Mouse (Mus musculus) kidney, adult 18-20 months (tissue): ENCODE results near the gene Ngfr.
"Not testable (repeated sequence)": the region's sequence is repeated elsewhere in the genome, so short reads cannot be mapped to it uniquely, and the experiment has no call there.

ENCODE experiments used
- DNase-seq: peaks from one replicate; pipeline ENCODE4 v3.0.0; 2021

Ngfr gene

DNA sequence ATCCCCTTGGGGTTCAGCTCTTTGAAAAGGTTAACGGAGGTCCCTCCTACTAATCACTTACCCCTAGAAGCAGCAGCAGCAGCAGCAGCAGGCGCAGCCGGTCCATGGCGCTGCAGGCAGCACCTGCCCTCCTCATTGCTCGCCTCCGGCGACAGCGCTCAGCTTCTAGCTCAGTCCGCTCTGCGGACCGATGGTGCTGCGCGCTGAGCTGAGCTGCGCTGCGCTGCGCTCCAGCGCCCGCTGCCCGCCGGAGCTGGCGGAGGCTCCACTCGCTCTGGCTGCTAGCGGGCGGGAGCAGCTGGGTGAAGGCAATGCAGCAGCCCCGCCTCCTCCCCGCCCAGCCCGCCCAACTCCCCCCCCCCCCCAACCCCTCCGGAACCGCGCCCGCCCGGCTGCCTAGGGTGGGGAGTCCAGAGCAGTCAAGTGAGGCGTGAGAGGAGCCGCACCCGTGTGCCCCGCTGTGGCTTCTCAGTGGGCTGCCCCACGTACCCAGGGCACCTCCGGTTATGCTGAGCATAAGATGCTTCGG is at the start of gene Ngfr:
TSS of gene Ngfr (minus strand) at position 313 of the 529 bp plus-strand sequence.
- peak; percentile 49 for DNase-seq

DNA sequence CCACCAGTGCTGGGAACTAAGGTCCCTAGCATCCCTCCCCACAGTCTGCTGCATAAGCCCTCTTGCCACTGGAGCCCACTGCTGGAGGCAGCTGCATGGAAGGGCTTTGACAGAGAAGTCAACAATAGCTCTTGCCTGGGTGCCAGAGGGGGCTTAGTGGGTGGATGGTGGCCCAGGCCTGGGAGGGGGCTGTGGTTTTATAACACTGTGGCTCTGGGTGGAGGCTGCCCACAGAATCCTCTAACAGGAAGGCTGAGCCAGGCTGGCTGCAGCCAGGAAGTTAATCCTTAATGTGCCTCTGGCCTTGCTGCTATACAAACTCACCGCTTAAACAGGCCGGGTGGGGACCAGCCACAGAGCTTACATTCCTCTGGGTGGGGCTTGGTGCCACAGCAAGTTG is 47.5 kb upstream of the Ngfr start:
- no peak for DNase-seq

DNA sequence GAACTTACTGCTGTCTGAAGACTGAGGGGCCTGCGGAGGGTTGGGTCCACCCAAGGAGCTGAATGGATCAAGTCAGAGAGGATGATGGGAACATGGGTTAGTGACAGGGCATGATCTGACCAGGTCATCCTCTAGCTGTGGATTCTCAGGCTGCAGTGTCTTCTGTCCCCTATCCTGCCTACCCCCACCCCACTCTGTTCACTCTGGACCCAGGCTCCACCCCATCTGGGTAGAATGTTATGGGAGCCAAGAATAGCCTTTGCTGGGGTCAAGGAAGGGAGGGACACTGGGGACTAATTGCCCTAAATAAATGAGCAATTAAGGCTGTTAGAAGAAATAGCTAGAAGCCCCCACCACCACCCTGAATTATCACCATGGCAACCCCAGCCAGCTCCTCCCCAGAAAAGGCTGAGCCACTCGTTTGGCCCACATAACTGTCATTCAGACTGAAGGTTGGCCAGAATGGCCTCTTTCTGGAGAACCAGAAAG is 46.0 kb upstream of the Ngfr start:
- no peak for DNase-seq

DNA sequence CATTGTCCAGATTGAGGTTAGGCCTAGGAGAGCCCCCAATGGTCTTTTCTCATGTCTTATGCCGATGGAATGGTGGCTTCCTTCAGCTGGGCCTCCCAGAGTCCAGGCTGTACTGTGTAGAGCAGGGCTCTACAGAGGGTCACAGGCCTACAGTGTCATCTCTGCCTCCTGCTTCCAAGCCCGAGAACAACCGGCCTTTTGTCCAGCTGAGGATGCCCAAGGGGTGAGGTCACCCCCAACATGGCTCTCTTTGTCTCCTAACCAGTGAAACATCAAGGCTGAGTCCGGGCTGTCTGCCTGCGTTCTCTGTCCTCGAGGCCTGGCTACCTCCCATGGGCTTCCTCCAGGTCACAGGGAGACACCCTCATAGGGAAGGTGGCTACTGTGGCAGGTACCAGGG is 44.9 kb upstream of the Ngfr start:
- no peak for DNase-seq

DNA sequence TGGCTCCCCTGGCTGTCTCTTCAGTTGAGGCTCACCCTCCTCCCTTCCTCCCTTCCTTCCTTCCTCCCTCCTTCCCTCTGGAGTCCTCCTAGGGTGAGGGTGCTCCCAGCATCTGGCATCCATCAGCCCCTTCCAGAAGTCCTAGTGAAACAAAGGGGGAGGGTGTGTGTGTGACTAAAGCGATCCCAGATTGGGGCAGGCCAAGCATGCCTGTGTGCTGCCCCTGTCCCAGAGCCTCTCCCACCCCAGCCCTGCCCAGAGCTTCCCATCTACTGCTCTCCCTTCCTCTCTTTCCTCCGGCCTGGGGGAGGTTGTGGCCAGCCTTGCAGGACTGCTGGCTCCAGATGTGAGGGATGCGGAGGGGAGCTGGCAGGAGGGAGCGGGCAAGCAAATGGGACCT is 43.8 kb upstream of the Ngfr start:
- DNase-seq = no peak

DNA sequence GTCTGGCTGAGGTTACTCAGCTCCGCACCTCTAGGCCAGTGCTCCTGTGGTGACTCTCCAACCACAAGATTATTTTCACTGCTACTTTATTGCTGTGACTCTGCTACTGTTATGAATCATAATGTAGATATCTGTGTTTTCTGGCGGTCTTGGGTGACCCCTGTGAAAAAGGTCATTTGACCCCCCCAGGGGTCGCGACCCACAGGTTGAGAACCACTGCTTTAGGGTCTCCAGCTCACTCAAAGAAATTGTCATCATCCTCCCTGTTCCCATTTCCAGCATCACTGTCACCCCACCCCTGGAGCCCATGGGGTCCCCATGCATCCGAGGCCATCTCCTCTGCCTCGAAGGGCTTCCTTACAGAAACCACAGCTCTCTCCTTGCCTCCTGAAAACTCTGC is 43.0 kb upstream of the Ngfr start:
- no peak for DNase-seq

DNA sequence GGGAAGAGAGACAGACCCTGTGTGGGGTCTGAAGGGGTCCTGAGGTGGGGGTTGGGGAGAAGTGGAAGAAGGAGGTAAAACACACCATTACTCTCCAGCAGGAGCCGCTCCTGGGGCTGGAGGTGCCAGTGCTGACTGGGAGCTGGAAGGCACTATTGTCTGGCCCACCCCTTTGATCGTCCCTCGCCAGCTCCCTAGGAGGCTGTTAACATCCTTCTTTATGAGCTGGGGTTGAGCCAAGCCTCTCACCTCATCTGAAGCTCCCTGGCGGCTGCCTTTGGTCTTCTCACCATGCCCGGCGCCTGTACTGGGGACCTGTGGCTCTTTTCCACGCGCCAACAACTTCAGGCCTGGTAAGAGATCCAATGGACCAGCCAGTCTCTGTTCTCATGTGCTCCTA is 34.9 kb upstream of the Ngfr start:
- DNase-seq = no peak

DNA sequence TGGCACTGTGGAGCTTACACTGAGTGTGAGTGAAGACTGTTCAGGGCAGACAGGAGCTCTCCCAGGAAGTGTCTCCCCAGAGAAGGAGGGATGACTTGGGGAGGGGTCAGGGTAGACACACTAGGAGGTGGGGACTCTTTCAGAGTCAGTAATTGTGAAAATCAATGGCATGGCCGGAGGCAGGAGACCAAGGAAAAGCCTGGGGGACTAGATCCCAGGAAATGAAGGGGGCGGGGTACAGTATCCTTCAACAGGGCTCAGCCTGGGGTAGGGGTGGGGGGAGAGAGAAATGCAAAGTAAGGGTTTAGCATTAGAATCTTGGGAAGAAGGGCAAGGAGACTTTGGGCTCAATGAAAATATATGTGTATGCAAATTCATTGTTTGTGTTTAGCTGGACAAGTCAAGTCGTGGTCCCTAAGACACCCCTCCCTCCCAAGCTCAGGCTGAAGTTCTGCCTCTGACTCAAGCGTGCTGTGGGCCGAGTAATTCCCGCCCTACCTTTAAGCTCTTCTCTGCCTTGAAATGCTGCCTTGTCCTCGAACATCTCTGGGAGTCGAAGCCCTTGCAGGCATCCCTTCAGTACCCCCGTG is 34.1 kb upstream of the Ngfr start:
- DNase-seq = no peak

DNA sequence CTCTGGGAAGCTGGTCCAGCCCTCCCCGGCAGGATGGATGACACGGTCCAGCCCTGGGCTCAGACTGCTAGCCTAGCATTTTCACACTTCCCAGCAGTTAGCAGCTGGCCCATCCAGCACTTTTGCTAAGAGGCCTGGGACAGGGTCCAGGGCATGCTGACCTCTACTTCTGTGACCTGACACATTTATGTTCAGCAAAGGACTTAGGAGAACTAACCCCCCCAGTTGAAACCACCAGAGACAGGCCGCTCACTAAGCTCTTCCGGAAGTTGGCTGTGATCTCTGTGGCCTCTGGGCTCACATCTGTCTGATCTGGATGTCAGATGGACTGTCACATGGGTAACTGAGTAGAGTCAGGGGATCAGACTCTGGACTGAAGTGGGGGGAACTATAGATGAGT is 33.5 kb upstream of the Ngfr start:
- no peak for DNase-seq

DNA sequence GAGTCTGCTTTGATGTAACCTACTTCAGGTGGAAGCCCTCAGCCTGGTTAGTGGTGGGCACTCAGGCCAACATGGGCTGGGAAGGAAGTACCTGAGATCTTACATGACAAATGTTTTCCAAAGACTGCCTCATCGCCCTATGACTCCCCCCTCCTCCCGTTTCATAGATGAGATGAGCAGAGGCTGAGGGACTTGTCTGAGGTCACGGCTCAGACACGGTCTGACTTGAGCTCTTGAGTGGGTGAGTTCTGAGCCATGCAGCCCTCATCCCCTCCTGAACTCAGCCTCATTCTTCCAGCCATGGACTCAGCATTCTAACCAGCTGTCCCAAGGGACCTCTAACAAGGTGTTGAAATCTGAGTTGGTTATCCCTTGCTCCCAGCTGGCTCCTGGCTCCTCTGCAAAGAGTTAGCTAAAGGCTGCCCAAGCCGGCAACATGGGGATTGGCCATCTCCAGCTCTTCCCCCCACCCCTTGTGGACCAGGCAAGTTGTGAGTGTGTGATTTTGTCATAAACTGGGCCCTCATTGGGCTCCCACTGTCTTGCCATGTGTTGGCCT is 32.4 kb upstream of the Ngfr start:
- DNase-seq = no peak

DNA sequence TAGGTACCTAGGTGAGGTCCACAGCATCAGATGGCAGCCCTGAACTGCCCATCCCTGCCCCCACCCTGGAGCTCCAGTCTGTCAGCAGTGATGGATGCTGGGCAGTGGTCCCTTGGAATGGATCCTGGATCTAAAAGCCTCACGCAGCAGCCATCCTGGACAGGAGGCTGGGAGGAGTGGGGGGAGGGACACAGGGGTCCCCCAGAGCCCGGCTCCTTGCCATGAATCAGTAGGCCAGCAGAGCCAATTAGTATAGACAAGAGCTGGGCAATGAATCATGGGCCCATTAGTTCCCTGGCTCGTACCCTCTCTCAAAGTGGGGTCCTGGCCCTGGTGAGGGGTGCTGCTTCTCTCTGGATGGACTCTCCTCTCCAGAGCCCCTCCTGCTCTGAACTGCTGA is 31.5 kb upstream of the Ngfr start:
- DNase-seq = no peak

DNA sequence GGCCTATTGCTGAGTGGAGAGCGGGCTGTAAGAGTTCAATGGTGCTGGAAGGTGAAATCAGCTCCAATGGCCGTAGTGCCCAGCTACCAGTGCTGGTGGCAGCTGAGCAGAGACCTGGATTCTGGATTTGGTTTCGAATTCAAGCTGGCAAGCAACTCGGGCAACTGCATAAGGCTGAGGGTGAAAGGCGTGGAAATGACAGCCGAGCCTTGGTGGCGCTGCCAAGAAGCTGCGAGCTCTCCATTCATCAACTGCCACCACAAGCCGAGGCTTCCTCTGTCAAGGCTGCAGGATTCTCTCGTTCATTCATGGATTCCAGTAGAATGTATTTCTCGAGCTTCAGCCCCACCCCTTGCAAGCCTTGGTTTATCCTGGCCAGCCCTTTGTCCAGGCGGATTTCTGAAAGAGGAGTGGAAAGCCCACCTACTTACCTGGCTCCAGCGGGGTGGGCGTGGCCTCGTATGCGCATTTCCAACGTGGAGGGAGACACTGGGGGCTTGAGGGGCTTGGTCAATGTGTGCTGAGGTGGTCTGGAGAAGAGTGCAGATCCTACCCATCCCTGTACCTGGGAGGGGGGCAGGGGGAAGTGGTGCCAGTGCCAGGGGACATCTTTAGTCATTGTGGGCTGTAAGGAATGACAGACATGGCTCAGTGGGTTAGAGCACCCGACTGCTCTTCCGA is 30.4 kb upstream of the Ngfr start:
- DNase-seq = no peak

DNA sequence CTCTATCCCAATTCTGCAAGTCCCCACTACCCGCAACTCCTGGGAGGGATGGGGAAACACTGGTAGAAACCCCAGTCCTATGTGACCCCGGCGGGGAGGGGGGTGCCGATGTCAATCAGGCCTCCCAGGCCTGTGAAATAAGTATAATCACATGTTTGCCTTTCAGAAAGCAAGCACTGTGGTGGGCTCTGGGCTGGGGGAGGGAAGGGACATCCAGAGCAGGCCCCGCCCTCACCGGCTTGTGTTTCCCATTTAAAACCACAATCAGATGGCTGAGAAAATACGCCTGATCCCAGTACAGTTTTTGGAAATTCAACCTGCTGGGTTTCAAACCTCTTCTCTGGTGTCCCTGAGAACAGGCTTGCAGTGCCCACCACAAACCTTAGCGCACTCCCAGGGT is 27.2 kb upstream of the Ngfr start:
- no peak for DNase-seq

DNA sequence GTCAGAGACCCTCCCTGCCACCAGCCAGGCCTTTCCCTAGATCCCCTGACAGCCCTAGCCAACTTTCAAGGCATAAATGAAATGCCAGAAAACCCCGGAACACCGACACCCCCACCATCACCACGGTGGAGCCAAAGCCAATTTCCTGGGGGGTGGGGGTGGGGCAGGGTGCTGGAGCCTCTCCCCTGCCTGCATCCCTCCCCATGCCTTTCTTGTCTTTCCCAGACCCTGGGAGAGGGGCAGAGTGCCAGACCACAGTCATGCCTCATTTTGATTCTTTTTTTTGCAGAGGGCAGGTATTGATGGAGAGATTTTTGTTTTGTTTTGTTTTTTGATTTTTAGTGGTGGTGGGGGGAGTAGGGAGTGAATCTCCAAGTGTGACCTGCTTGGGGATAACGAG is 23.7 kb upstream of the Ngfr start:
- DNase-seq = no peak

DNA sequence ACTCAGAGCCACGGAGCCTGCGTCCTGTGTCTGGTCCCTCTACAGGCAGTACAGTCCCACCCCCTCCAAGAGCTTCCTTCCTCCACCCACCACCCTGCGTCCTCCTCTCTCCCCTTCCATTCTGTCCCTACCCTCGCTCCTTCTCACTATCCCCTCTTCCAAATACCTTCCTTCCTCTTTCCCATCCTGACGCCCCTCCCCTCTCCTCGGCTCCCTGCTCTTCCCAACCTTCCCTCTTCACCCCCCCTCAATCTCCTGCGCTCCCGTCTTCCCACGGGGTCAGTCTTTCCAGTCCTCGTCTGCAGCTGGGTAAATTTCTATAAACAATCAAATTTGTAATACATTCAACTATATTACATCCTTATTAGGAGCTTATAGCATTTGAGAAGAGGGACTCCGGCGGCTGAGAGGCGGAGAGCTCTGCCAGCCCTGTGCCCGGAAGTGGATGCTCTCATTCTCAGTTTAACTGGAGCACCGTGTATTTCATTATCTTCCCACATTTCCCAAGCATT is 22.9 kb upstream of the Ngfr start:
- DNase-seq = no peak

DNA sequence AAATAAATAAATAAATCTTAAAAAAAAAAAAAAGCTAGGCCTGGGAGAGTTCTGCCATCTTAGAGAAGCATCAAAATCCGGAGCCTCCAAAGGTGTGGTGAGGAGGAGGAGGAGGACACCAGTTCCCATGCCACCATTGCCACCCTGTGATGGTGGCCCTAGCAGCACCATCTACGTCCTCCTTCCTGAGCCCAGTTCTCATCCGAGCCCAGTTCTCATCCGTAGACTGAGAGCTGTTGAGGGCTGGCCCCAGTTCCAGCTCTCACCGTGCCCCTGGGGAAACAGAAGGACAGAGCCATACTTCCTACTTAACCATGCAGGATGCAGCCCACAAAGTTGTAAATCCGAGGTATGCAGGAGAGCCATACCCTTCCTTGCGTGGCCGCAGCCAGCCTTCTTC is 22.4 kb upstream of the Ngfr start:
- no peak for DNase-seq

DNA sequence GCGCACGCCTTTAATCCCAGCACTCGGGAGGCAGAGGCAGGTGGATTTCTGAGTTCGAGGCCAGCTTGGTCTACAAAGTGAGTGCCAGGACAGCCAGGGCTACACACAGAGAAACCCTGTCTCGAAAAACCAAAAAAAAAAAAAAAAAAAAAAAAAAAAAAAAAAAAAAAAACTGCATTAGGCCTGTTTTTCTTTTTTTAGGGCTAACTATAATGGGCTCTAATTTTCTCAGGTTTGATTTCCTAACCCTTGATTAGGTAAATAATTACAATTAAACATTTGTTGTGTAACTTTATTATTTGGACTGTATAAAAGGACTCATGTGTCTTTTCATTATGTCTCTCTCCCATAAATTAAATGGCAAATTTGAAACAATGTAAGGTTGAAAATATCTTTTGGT is 19.8 kb upstream of the Ngfr start:
- not testable (repeated sequence) for DNase-seq

DNA sequence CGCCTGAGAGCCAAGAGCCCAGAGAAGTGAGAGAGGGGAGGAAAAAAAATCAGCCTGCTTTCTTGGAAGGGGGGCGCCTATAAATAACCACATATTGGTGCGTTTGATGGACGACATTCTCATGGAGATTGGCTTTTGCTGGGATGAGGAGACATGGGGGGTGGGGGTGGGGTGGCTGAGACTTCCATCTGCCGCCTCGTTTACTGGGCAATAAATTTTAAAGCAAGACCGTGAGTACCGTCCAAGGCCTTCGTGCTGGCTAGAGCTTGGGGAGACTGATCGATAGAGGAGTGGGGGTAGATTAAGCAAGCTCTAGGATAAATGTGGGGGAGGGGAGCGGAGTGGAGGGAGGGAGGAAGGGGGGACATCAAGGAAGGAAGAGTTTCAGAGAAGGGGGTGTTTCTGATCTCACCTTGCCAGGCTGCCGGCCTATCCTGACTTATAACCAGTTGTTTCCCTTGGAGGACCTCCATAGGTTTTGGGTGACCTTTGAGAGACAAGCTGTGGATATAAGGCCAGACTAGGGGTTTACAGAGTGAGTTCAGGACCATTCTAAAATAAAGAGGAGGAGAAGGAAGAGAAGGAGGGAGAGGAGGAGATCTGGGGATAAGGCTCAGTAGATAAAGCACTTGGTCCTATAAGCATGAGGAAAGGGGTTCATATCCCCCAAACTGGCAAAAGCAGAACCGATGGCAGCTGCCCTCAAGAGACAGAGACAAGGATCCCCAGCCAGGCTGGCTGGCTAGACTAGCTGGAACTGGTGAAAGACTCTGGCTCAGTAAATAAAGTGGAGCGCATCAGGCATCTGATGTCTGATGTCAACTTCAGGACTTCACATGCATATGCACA is 10.9 kb upstream of the Ngfr start:
- DNase-seq = no peak

DNA sequence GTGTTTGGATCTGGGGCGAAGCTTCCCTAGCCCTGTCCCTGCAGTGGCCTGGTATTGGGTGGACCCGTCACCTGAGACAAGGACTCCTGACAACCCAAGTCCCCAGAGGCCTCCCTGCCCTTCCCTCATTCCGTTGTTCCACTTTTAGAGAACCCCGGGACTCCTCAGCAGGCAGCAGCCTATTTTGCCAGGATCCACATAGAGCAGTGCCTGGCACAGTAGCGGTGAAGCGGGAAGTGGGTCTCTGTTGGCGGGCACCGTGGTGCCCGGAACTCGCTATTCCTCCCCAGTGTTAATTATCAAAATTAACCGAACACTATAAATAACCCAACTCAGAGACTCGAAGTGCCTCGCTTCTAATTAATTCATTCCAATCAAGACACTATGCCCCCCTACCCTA is 10.2 kb upstream of the Ngfr start:
- DNase-seq = no peak

DNA sequence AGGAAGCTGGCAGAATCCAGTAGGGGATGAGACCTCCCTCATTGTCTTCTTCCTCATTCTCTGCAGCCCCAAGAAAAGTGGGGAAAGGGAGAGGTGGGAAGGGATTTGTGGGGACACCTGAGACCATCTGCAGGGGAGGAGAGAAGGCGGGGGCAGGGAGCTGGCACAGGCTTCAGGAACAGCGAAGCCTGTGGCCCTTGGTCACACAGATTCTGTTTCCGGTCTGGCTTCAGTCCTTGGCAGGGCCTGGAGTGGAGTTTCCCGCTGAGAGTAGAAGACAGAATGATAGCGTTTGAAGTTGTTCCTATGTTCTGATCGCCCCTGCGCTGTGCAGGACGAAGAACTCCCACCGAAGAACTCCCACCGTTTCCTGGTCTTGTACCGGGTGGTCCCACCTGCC is 9.2 kb upstream of the Ngfr start:
- DNase-seq = no peak

DNA sequence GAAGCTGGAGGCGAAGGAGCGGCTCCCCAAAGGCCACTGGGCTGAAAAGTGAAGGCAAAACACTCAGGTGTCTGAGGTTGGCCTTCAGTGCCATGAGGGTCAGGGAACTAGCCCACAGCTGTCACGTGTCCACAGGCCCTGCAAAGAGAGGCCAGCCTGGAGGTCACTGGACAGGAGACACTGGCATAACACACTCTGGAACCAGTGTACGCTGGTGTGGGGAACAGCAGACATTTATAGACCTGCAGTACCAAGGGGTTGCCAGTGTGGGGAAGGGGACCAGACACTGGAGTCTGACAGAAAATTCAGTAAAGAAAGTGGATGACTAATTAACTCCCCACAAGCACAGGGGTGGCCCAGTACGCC is 8.6 kb upstream of the Ngfr start:
- DNase-seq = no peak

DNA sequence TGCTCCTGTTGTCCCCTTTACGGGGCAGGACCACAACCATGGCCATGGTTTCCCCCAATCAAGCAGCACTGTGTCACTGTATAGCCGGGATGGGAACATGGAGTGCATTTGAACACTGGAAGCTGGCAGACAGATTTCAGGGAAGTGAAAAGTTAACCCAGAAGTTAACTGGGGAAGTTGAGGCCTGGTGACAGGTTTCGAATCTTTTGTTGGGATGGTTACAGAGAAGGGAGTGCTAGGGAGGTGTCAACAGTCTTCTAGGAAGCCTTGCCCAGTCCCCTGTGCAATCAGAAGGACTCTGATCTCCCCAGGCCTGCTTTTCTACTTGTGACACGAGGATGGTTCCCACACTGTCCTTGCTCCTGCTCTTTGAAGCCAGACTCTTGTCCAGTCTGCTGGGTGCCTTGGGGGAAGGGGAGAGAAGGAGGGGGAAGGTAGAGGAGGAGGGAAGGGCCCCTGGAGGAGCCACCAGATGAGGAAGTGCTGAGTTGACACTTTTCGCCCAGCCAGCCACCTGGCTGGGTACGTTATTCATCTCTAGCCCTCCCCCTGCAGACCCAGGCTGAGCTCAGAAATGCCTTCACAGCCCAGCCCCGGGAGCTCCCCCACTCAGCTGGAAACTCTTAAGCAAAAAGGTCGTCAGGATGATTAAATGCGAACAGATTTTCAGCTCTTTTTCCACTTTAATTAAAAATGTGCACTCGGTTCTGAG is 8.1 kb upstream of the Ngfr start:
- no peak for DNase-seq
